Mouse (Mus musculus): ENCODE measurements around the gene Card11.

Gene Card11

GRCm38 (mm10) chr5:140855909-140856530 lies 144.4 kb downstream of the Card11 start:
- in situ Hi-C loops (cut with MboI; ENCODE audit: low sequenced_read_pairs) = no loop called here

- in situ Hi-C loops (cut with MboI; ENCODE audit: low sequenced_read_pairs) = no loop called here
These were observed 145.7 kb downstream of the Card11 start for GRCm38 (mm10) chr5:140854700-140855099.

GRCm38 (mm10) chr5:140853723-140854122 lies 146.7 kb downstream of the Card11 start:
- in situ Hi-C loops (cut with MboI; ENCODE audit: low sequenced_read_pairs) = no loop called here

GRCm38 (mm10) chr5:140852435-140852996 lies 147.9 kb downstream of the Card11 start:
- in situ Hi-C loops (cut with MboI; ENCODE audit: low sequenced_read_pairs) = no loop called here

GRCm38 (mm10) chr5:140847300-140847729 lies 153.1 kb downstream of the Card11 start:
- in situ Hi-C loops (cut with MboI; ENCODE audit: low sequenced_read_pairs) = loop anchor here (25.0 kb wide), 1 partner anchor 1490 kb away; no protein-coding TSS in a partner anchor

- in situ Hi-C loops (cut with MboI; ENCODE audit: low sequenced_read_pairs) = loop anchor here (25.0 kb wide), 1 partner anchor 1495 kb away; no protein-coding TSS in a partner anchor
These were observed 158.4 kb downstream of the Card11 start for GRCm38 (mm10) chr5:140841942-140842341.

- in situ Hi-C loops (cut with MboI; ENCODE audit: low sequenced_read_pairs) = loop anchor here (25.0 kb wide), 1 partner anchor 1506 kb away; no protein-coding TSS in a partner anchor
These were observed 169.3 kb downstream of the Card11 start for GRCm38 (mm10) chr5:140831064-140831431.

- in situ Hi-C loops (cut with MboI; ENCODE audit: low sequenced_read_pairs) = loop anchor here (25.0 kb wide), 1 partner anchor 1507 kb away; no protein-coding TSS in a partner anchor
These were observed 169.9 kb downstream of the Card11 start, which contains the start of gene Gna12 for GRCm38 (mm10) chr5:140830314-140831063. Gna12 (minus strand) TSS chr5:140830431.

GRCm38 (mm10) chr5:140829911-140830294 lies 170.5 kb downstream of the Card11 start:
- in situ Hi-C loops (cut with MboI; ENCODE audit: low sequenced_read_pairs) = loop anchor here (25.0 kb wide), 1 partner anchor 1507 kb away; no protein-coding TSS in a partner anchor

- in situ Hi-C loops (cut with MboI; ENCODE audit: low sequenced_read_pairs) = loop anchor here (25.0 kb wide), 1 partner anchor 1508 kb away; no protein-coding TSS in a partner anchor
These were observed 171.1 kb downstream of the Card11 start for GRCm38 (mm10) chr5:140829081-140829910.

- in situ Hi-C loops (cut with MboI; ENCODE audit: low sequenced_read_pairs) = loop anchor here (25.0 kb wide), 1 partner anchor 1509 kb away; no protein-coding TSS in a partner anchor
These were observed 172.0 kb downstream of the Card11 start for GRCm38 (mm10) chr5:140828363-140828762.

GRCm38 (mm10) chr5:140827896-140828295 lies 172.5 kb downstream of the Card11 start:
- in situ Hi-C loops (cut with MboI; ENCODE audit: low sequenced_read_pairs) = loop anchor here (25.0 kb wide), 1 partner anchor 1509 kb away; no protein-coding TSS in a partner anchor

GRCm38 (mm10) chr5:140827413-140827812 lies 173.0 kb downstream of the Card11 start:
- in situ Hi-C loops (cut with MboI; ENCODE audit: low sequenced_read_pairs) = loop anchor here (25.0 kb wide), 1 partner anchor 1510 kb away; no protein-coding TSS in a partner anchor

- in situ Hi-C loops (cut with MboI; ENCODE audit: low sequenced_read_pairs) = loop anchor here (25.0 kb wide), 1 partner anchor 1511 kb away; no protein-coding TSS in a partner anchor
These were observed 173.6 kb downstream of the Card11 start for GRCm38 (mm10) chr5:140826796-140827195.

- in situ Hi-C loops (cut with MboI; ENCODE audit: low sequenced_read_pairs) = loop anchor here (25.0 kb wide), 1 partner anchor 1511 kb away; no protein-coding TSS in a partner anchor
These were observed 174.3 kb downstream of the Card11 start for GRCm38 (mm10) chr5:140826118-140826517.

GRCm38 (mm10) chr5:140824126-140824525 lies 176.3 kb downstream of the Card11 start:
- in situ Hi-C loops (cut with MboI; ENCODE audit: low sequenced_read_pairs) = no loop called here

- in situ Hi-C loops (cut with MboI; ENCODE audit: low sequenced_read_pairs) = no loop called here
These were observed 177.0 kb downstream of the Card11 start for GRCm38 (mm10) chr5:140823386-140823785.
